Mouse (Mus musculus) c-Kit-positive CD71-negative TER-119-negative erythroid progenitor cells, embryonic 14.5 days (primary cell): ENCODE results near the gene Cenpo.

Experiments used
- DNase-seq: peaks from one replicate; pipeline ENCODE4 v3.0.0-alpha.2; 2013; ENCODE audit warnings: low read depth

Cenpo gene

GRCm38 (mm10) chr12:4198702-4199101 is 35.4 kb downstream of the Cenpo start:
- DNase-seq = no peak

GRCm38 (mm10) chr12:4194643-4195042 is 39.5 kb downstream of the Cenpo start:
- no peak for DNase-seq

- no peak for DNase-seq
Measured at GRCm38 (mm10) chr12:4193025-4193740, 40.9 kb downstream of the Cenpo start.

GRCm38 (mm10) chr12:4192514-4192913 is 41.6 kb downstream of the Cenpo start:
- DNase-seq = no peak

GRCm38 (mm10) chr12:4189060-4189447 is 45.0 kb downstream of the Cenpo start:
- DNase-seq = peak; percentile 24

GRCm38 (mm10) chr12:4188171-4189059 is 45.7 kb downstream of the Cenpo start:
- DNase-seq = peak; percentile 12

GRCm38 (mm10) chr12:4184648-4185047 is 49.4 kb downstream of the Cenpo start:
- no peak for DNase-seq

- no peak for DNase-seq
Measured at GRCm38 (mm10) chr12:4180507-4180906, 53.6 kb downstream of the Cenpo start.

GRCm38 (mm10) chr12:4179671-4180233 is 54.3 kb downstream of the Cenpo start:
- DNase-seq = no peak

- no peak for DNase-seq
Measured at GRCm38 (mm10) chr12:4178839-4179238, 55.3 kb downstream of the Cenpo start.

GRCm38 (mm10) chr12:4173108-4173790 is 60.8 kb downstream of the Cenpo start:
- no peak for DNase-seq

GRCm38 (mm10) chr12:4169622-4170021 is 64.5 kb downstream of the Cenpo start:
- no peak for DNase-seq

- DNase-seq = no peak
Measured at GRCm38 (mm10) chr12:4169058-4169457, 65.0 kb downstream of the Cenpo start.

GRCm38 (mm10) chr12:4166970-4167369 is 67.1 kb downstream of the Cenpo start:
- no peak for DNase-seq

- DNase-seq = no peak
Measured at GRCm38 (mm10) chr12:4162886-4163285, 71.2 kb downstream of the Cenpo start.

GRCm38 (mm10) chr12:4160322-4160721 is 73.8 kb downstream of the Cenpo start:
- DNase-seq = no peak

- DNase-seq = no peak
Measured at GRCm38 (mm10) chr12:4158868-4159632, 75.0 kb downstream of the Cenpo start.

- no peak for DNase-seq
Measured at GRCm38 (mm10) chr12:4158179-4158578, 75.9 kb downstream of the Cenpo start.

GRCm38 (mm10) chr12:4157466-4157865 is 76.6 kb downstream of the Cenpo start:
- DNase-seq = no peak

GRCm38 (mm10) chr12:4151969-4152368 is 82.1 kb downstream of the Cenpo start:
- DNase-seq = no peak

- no peak for DNase-seq
Measured at GRCm38 (mm10) chr12:4150936-4151335, 83.2 kb downstream of the Cenpo start.
